Mouse (Mus musculus) erythroblast, embryonic 14.5 days (primary cell): ENCODE results near the gene Hspa12a.

ENCODE experiments used
- GATA1 ChIP-seq: IDR thresholded peaks from 2 replicates; pipeline ENCODE4 v1.6.1; 2012; ENCODE audit warnings: low read length, inconsistent platforms, mixed read lengths
- TAL1 ChIP-seq: IDR thresholded peaks from 3 replicates; pipeline ENCODE4 v1.6.1; 2012; ENCODE audit warnings: low read length, inconsistent platforms, mixed read lengths

- TF ChIP-seq GATA1: no peak
- TF ChIP-seq TAL1: no peak
These were observed 83.6 kb downstream of the Hspa12a start for GRCm38 (mm10) chr19:58859831-58860254.
